Mouse (Mus musculus) MEL (cell line): ENCODE results near the gene Hdac6. TPM values are rescaled to one million over a fixed set of nuclear protein-coding genes. Genes with fewer than 3 reads are reported as not detected.

Experiments used
- DNase-seq: peaks from one replicate; pipeline ENCODE4 v3.0.0; 2011; ENCODE audit warnings: low read depth, low spot score
- H3K27ac ChIP-seq: 2 replicates; pipeline ENCODE4 v1.5.1; 2012; ENCODE audit warnings: low read depth, mild to moderate bottlenecking, control low read depth, low read length, moderate library complexity; ENCODE audit not compliant: control insufficient read depth
- H3K27me3 ChIP-seq, 2 experiments: fragments of 150-350 bp in 1 of 2; sonication (generic) in 1 of 2; 2 replicates each; pipeline ENCODE4 v1.6.1; 2012; ENCODE audit warnings: low read length in 2 of 2, mild to moderate bottlenecking in 2 of 2, improper control_type of control experiment in 1 of 2, moderate library complexity in 1 of 2; ENCODE audit not compliant: insufficient read depth in 2 of 2, control insufficient read depth in 1 of 2
- H3K36me3 ChIP-seq, 2 experiments: 2 replicates each; pipeline ENCODE4 v1.6.1; 2012 to 2014; ENCODE audit warnings: low read length in 2 of 2, improper control_type of control experiment in 1 of 2, inconsistent platforms in 1 of 2, mild to moderate bottlenecking in 1 of 2; ENCODE audit not compliant: insufficient read depth in 2 of 2, control insufficient read depth in 1 of 2
- H3K4me1 ChIP-seq, 2 experiments: fragments of 150-350 bp in 1 of 2; sonication (generic) in 1 of 2; 2 replicates each; pipeline ENCODE4 v1.6.1; 2012; ENCODE audit warnings: low read length in 2 of 2, improper control_type of control experiment in 1 of 2, mild to moderate bottlenecking in 1 of 2; ENCODE audit not compliant: insufficient read depth in 2 of 2, control insufficient read depth in 1 of 2
- H3K4me3 ChIP-seq, 2 experiments: fragments of 150-350 bp in 1 of 2; sonication (generic) in 1 of 2; 2 replicates each; pipeline ENCODE4 v1.5.1; 2012; ENCODE audit warnings: low read depth in 2 of 2, low read length in 2 of 2, mild to moderate bottlenecking in 2 of 2, moderate library complexity in 2 of 2, control low read depth in 1 of 2, improper control_type of control experiment in 1 of 2; ENCODE audit not compliant: control insufficient read depth in 1 of 2, insufficient read depth in 1 of 2
- H3K79me2 ChIP-seq: 2 replicates; pipeline ENCODE4 v1.6.1; 2012; ENCODE audit warnings: mild to moderate bottlenecking, low read length, moderate library complexity; ENCODE audit not compliant: control insufficient read depth, poor library complexity, insufficient read depth
- H3K9ac ChIP-seq: 2 replicates; pipeline ENCODE4 v1.6.1; 2012; ENCODE audit warnings: low read depth, mild to moderate bottlenecking, control low read depth, low read length, moderate library complexity; ENCODE audit not compliant: control insufficient read depth, poor library complexity, severe bottlenecking
- H3K9me3 ChIP-seq: fragments of 150-350 bp; sonication (generic); replicated peaks from 2 replicates; pipeline ENCODE4 v1.6.1; 2012; ENCODE audit warnings: mild to moderate bottlenecking, low read length, improper control_type of control experiment, moderate library complexity; ENCODE audit not compliant: insufficient read depth
- CHD1 ChIP-seq: IDR thresholded peaks from 2 replicates; pipeline ENCODE4 v1.6.1; 2012; ENCODE audit warnings: low read depth, mild to moderate bottlenecking, inconsistent platforms, low read length, improper control_type of control experiment
- CTCF ChIP-seq, 3 experiments: IDR thresholded peaks in 2 of 3; conservative IDR thresholded peaks in 1 of 3; 2 replicates each; pipeline ENCODE4 v1.5.1; 2011 to 2012; ENCODE audit warnings: low read length in 3 of 3, low read depth in 2 of 3, mild to moderate bottlenecking in 2 of 3, improper control_type of control experiment in 1 of 3, inconsistent platforms in 1 of 3, mixed read lengths in 1 of 3, moderate library complexity in 1 of 3; ENCODE audit not compliant: control insufficient read depth in 1 of 3, insufficient read depth in 1 of 3, poor library complexity in 1 of 3, severe bottlenecking in 1 of 3
- EP300 ChIP-seq, 2 experiments: IDR thresholded peaks; 2 replicates each; pipeline ENCODE4 v1.6.1; 2011; ENCODE audit warnings: improper control_type of control experiment in 2 of 2, low read length in 2 of 2, low read depth in 1 of 2, mild to moderate bottlenecking in 1 of 2
- ETS1 ChIP-seq: IDR thresholded peaks from 2 replicates; pipeline ENCODE4 v1.6.1; 2012; ENCODE audit warnings: low read depth, mild to moderate bottlenecking, inconsistent platforms, low read length, improper control_type of control experiment, moderate library complexity
- GABPA ChIP-seq: IDR thresholded peaks from 2 replicates; pipeline ENCODE4 v1.6.1; 2012; ENCODE audit warnings: low read depth, mild to moderate bottlenecking, inconsistent platforms, low read length, improper control_type of control experiment, moderate library complexity
- GATA1 ChIP-seq: IDR thresholded peaks from 2 replicates; pipeline ENCODE4 v1.6.1; 2011; ENCODE audit warnings: low read depth, low read length, improper control_type of control experiment
- HCFC1 ChIP-seq: IDR thresholded peaks from 2 replicates; pipeline ENCODE4 v1.6.1; 2012; ENCODE audit warnings: low read depth, mild to moderate bottlenecking, inconsistent platforms, low read length, improper control_type of control experiment, moderate library complexity
- JUND ChIP-seq: IDR thresholded peaks from 2 replicates; pipeline ENCODE4 v1.6.1; 2011; ENCODE audit warnings: low read depth, mild to moderate bottlenecking, improper control_type of control experiment, low read length
- MAFK ChIP-seq: IDR thresholded peaks from 2 replicates; pipeline ENCODE4 v1.6.1; 2011; ENCODE audit warnings: low read depth, mild to moderate bottlenecking, low read length, improper control_type of control experiment, borderline replicate concordance
- MAX ChIP-seq: IDR thresholded peaks from 2 replicates; pipeline ENCODE4 v1.6.1; 2011; ENCODE audit warnings: low read length, improper control_type of control experiment
- MAZ ChIP-seq: IDR thresholded peaks from 2 replicates; pipeline ENCODE4 v1.6.1; 2012; ENCODE audit warnings: low read depth, mild to moderate bottlenecking, inconsistent platforms, low read length, improper control_type of control experiment
- MXI1 ChIP-seq: IDR thresholded peaks from 2 replicates; pipeline ENCODE4 v1.6.1; 2011; ENCODE audit warnings: mild to moderate bottlenecking, low read depth, low read length, improper control_type of control experiment
- MYB ChIP-seq: IDR thresholded peaks from 2 replicates; pipeline ENCODE4 v1.6.1; 2011; ENCODE audit warnings: mild to moderate bottlenecking, low read depth, low read length, improper control_type of control experiment
- NELFE ChIP-seq: IDR thresholded peaks from 2 replicates; pipeline ENCODE4 v1.6.1; 2011; ENCODE audit warnings: low read depth, low read length, improper control_type of control experiment
- POLR2AphosphoS5 ChIP-seq: IDR thresholded peaks from 2 replicates; pipeline ENCODE4 v1.6.1; 2012; ENCODE audit warnings: low read depth, borderline replicate concordance, mild to moderate bottlenecking, inconsistent platforms, low read length, moderate library complexity, mixed read lengths
- RCOR1 ChIP-seq: IDR thresholded peaks from 2 replicates; pipeline ENCODE4 v1.6.1; 2012; ENCODE audit warnings: low read depth, mild to moderate bottlenecking, inconsistent platforms, low read length, improper control_type of control experiment
- SMC3 ChIP-seq: IDR thresholded peaks from 2 replicates; pipeline ENCODE4 v1.6.1; 2011; ENCODE audit warnings: low read depth, low read length, improper control_type of control experiment
- TBP ChIP-seq: IDR thresholded peaks from 2 replicates; pipeline ENCODE4 v1.8.0; 2011; ENCODE audit warnings: low read depth, low read length, improper control_type of control experiment
- USF1 ChIP-seq: IDR thresholded peaks from 2 replicates; pipeline ENCODE4 v1.6.1; 2014; ENCODE audit warnings: low read depth, mild to moderate bottlenecking, inconsistent platforms, low read length, improper control_type of control experiment, moderate library complexity
- USF2 ChIP-seq, 2 experiments: IDR thresholded peaks; 2 replicates each; pipeline ENCODE4 v1.6.1; 2011 to 2012; ENCODE audit warnings: improper control_type of control experiment in 2 of 2, low read length in 2 of 2, borderline replicate concordance in 1 of 2, inconsistent platforms in 1 of 2, low read depth in 1 of 2, mild to moderate bottlenecking in 1 of 2; ENCODE audit not compliant: insufficient read depth in 1 of 2
- ZC3H11A ChIP-seq: IDR thresholded peaks from 2 replicates; pipeline ENCODE4 v1.6.1; 2012; ENCODE audit warnings: low read depth, mild to moderate bottlenecking, inconsistent platforms, low read length, improper control_type of control experiment
- ZKSCAN1 ChIP-seq: IDR thresholded peaks from 2 replicates; pipeline ENCODE4 v1.6.1; 2012; ENCODE audit warnings: low read depth, mild to moderate bottlenecking, inconsistent platforms, low read length, improper control_type of control experiment, moderate library complexity
- ZMIZ1 ChIP-seq: IDR thresholded peaks from 2 replicates; pipeline ENCODE4 v1.6.1; 2012; ENCODE audit warnings: low read depth, mild to moderate bottlenecking, inconsistent platforms, low read length, improper control_type of control experiment, moderate library complexity
- ZNF384 ChIP-seq: IDR thresholded peaks from 2 replicates; pipeline ENCODE4 v1.6.1; 2012; ENCODE audit warnings: low read depth, mild to moderate bottlenecking, inconsistent platforms, low read length, improper control_type of control experiment
- polyA plus RNA-seq, 2 experiments: library from polyadenylated mRNA; stranded (reverse) in 1 of 2; unstranded in 1 of 2; fragments of >175 nt in 1 of 2; fragments of >200 nt in 1 of 2; gene quantifications; 2 replicates each; pipeline versions ENCODE4 v1.2.1 to v1.2.4; 2012; ENCODE audit warnings: low replicate concordance in 2 of 2, low read depth in 1 of 2; ENCODE audit not compliant: insufficient read length in 2 of 2, insufficient read depth in 1 of 2, missing spikeins in 1 of 2
- total RNA-seq: library from RNA; depleted of rRNA; stranded (reverse); fragments of 300-350 nt; gene quantifications from 2 replicates; pipeline ENCODE4 v1.2.3, GENCODE M21; 2012

The Hdac6 gene
- total and polyA plus RNA-seq, 3 experiments = 6.3 to 19.7 TPM; not detected in 1

DNA sequence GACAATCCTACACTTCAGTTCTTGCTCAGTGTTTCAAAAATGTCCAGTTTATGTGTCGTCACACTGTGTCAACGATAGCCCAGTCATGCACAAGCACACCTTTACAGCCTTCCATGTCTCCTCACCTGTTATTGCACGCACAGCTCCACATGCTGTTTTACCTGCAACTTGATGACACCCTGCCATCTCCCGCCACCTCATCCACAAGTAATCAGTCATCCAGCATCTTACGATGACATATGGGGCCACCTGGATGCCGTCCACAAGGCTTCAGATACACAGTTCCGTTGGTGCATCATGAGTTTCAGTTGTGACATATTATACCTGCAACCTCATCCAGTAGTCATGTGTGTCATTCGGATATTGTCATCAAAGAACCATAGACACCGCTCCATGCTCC is 11.2 kb upstream of the Hdac6 start:
- DNase-seq = no peak
- H3K27me3 ChIP-seq = no peaks in the 10 kb centered on the region
- H3K9ac ChIP-seq = no peak overlapping the region
- H3K9me3 ChIP-seq = no peaks in the 10 kb centered on the region
- peaks cover 3 to 12% of the 10 kb centered on the region in 2 experiments for H3K4me1 ChIP-seq
- no peak overlapping the region for H3K27ac ChIP-seq
- TF ChIP-seq MYB (no peak), TBP (no peak), POLR2AphosphoS5 (peak; percentile 95), ZC3H11A (no peak), GATA1 (no peak)
- H3K79me2 ChIP-seq = peaks cover 10% of the 10 kb centered on the region
- H3K4me3 ChIP-seq = no peak overlapping the region
- peaks cover 12 to 17% of the 10 kb centered on the region in 2 experiments for H3K36me3 ChIP-seq

DNA sequence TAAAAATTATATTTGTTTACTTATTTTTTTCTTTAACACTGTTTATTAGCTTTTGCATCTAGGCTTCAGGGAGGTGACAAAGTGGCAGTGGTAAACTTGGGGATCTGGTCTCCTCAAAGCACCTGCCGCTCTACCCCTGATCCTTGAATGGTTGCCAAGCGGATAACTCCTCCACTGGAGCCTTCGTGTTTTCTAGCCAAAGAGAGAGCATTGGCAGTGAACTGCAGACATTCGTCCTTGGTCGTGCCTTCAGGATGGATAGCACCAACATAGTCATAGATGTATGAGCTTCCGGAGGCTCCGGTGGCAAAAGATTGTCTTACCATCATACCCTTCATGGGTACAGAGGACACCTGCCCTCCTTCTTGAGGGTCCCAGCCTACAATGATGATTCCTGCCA is 2.4 kb upstream of the Hdac6 start:
- no peak for TF ChIP-seq CTCF (IDR thresholded peaks at IDR 0.05 in 2 of 3, conservative IDR thresholded peaks at IDR 0.05 in 1 of 3; ENCODE audit: control insufficient read depth in 1 of 3, insufficient read depth in 1 of 3, low read depth in 2 of 3, low read length in 3 of 3, poor library complexity in 1 of 3, severe bottlenecking in 1 of 3)
- TF ChIP-seq TBP = no peak
- no peak for TF ChIP-seq SMC3
- no peak for TF ChIP-seq NELFE
- TF ChIP-seq ZKSCAN1 = no peak
- TF ChIP-seq ZNF384 = no peak
- TF ChIP-seq MAZ = no peak
- no peak for TF ChIP-seq ETS1
- no peak overlapping the region for H3K27ac ChIP-seq
- no peak overlapping the region for H3K4me3 ChIP-seq
- H3K4me1 ChIP-seq = peaks cover 3 to 8% of the 10 kb centered on the region in 2 experiments; a peak in 3 of 4 replicates
- no peak for DNase-seq
- H3K9me3 ChIP-seq = no peaks in the 10 kb centered on the region
- H3K27me3 ChIP-seq = no peaks in the 10 kb centered on the region
- H3K36me3 ChIP-seq = peaks cover 0 to 4% of the 10 kb centered on the region in 2 experiments; a peak in 1 of 4 replicates
- no peaks in the 10 kb centered on the region for H3K79me2 ChIP-seq
- no peak overlapping the region for H3K9ac ChIP-seq

DNA sequence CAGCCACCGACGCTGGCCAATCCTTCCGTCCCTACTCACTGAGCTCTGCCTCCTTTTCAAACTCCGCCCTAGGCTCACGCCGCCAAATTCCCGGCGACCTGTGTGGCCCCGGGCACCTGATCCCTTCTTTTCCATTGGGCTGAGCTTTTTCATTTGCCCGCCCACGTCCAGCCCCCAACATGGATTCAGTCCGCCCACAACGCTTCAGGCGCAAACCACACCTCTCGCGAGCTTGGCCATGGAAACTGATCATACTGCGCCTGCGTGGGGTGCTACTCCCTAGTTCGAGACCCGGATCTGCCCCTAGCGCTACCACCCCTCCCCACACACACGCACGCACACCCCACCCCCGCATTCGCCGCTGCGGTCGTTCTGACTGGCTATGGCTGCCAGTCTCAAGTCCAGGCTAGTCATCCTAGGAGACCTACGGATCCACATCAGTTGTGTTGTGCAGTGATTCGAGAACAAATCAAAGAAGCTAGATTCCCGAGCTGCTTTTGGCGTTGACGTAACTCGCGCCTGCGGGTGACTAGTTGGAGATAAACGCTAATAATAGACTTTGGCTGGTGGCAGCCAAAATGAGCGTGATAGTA is 307 bp upstream of the Hdac6 start:
- Histone ChIP-seq H3K9me3 (no peaks in the 10 kb centered on the region), H3K4me1 (peaks cover 3 to 8% of the 10 kb centered on the region in 2 experiments; a peak in 3 of 4 replicates), H3K79me2 (no peaks in the 10 kb centered on the region), H3K36me3 (peaks cover 0 to 4% of the 10 kb centered on the region in 2 experiments; a peak in 1 of 4 replicates), H3K27ac (no peak overlapping the region), H3K27me3 (no peaks in the 10 kb centered on the region), H3K4me3 (peak overlapping the region; percentile 47 to 78), H3K9ac (peak overlapping the region; percentile 49)
- DNase-seq = peak; percentile 99
- no peak for TF ChIP-seq POLR2AphosphoS5
- TF ChIP-seq SMC3 = no peak
- TF ChIP-seq MAFK = no peak
- TF ChIP-seq MXI1 = peak; percentile 57; the same call in 1 of the 2 replicates
- no peak for TF ChIP-seq MAX
- TF ChIP-seq USF1 = peak; percentile 62
- TF ChIP-seq JUND = no peak
- TF ChIP-seq HCFC1 = peak; percentile 68; the same call in 1 of the 2 replicates
- no peak for TF ChIP-seq CHD1
- TF ChIP-seq ZNF384 = no peak
- TF ChIP-seq TBP = no peak
- TF ChIP-seq ZMIZ1 = no peak
- no peak for TF ChIP-seq MYB
- TF ChIP-seq USF2 (IDR thresholded peaks at IDR 0.05; ENCODE audit: borderline replicate concordance in 1 of 2, insufficient read depth in 1 of 2, low read depth in 1 of 2, low read length in 2 of 2) = no peak
- TF ChIP-seq RCOR1 = peak; percentile 96
- no peak for TF ChIP-seq GABPA
- TF ChIP-seq EP300 (IDR thresholded peaks at IDR 0.05; ENCODE audit: low read depth in 1 of 2, low read length in 2 of 2) = peak in 1 of 2 experiments; percentile 25; a peak in 1 of 4 replicates
